Mouse (Mus musculus): ENCODE data around the gene Myo10. TPM values are rescaled to one million over a fixed set of nuclear protein-coding genes. Genes with fewer than 3 reads are reported as not detected.

Myo10 gene
- total RNA-seq, 1 experiment from 2014 or later: 0.38 TPM

GRCm38 (mm10) chr15:25736531-25736930, 114.2 kb downstream of the Myo10 start:
- no peak for ATAC-seq (replicated peaks; ENCODE audit: insufficient number of reproducible peaks, low FRiP score, low TSS enrichment, poor library complexity, severe bottlenecking)

- ATAC-seq (replicated peaks; ENCODE audit: insufficient number of reproducible peaks, low FRiP score, low TSS enrichment, poor library complexity, severe bottlenecking): no peak
These were observed 117.9 kb downstream of the Myo10 start for GRCm38 (mm10) chr15:25740271-25740670.

- ATAC-seq (replicated peaks; ENCODE audit: insufficient number of reproducible peaks, low FRiP score, low TSS enrichment, poor library complexity, severe bottlenecking): no peak
These were observed 119.9 kb downstream of the Myo10 start for GRCm38 (mm10) chr15:25742196-25742595.

- no peak for ATAC-seq (replicated peaks; ENCODE audit: insufficient number of reproducible peaks, low FRiP score, low TSS enrichment, poor library complexity, severe bottlenecking)
These were observed 129.2 kb downstream of the Myo10 start for GRCm38 (mm10) chr15:25751510-25751909.

- ATAC-seq (replicated peaks; ENCODE audit: insufficient number of reproducible peaks, low FRiP score, low TSS enrichment, poor library complexity, severe bottlenecking): no peak
These were observed 130.3 kb downstream of the Myo10 start for GRCm38 (mm10) chr15:25752597-25752996.

GRCm38 (mm10) chr15:25753003-25753402, 130.7 kb downstream of the Myo10 start:
- ATAC-seq (replicated peaks; ENCODE audit: insufficient number of reproducible peaks, low FRiP score, low TSS enrichment, poor library complexity, severe bottlenecking): no peak

- ATAC-seq (replicated peaks; ENCODE audit: insufficient number of reproducible peaks, low FRiP score, low TSS enrichment, poor library complexity, severe bottlenecking): no peak
These were observed 131.6 kb downstream of the Myo10 start for GRCm38 (mm10) chr15:25753878-25754277.

- no peak for ATAC-seq (replicated peaks; ENCODE audit: insufficient number of reproducible peaks, low FRiP score, low TSS enrichment, poor library complexity, severe bottlenecking)
These were observed 132.1 kb downstream of the Myo10 start for GRCm38 (mm10) chr15:25754342-25754951.

GRCm38 (mm10) chr15:25755536-25755935, 133.2 kb downstream of the Myo10 start:
- no peak for ATAC-seq (replicated peaks; ENCODE audit: insufficient number of reproducible peaks, low FRiP score, low TSS enrichment, poor library complexity, severe bottlenecking)

GRCm38 (mm10) chr15:25756072-25756471, 133.7 kb downstream of the Myo10 start:
- no peak for ATAC-seq (replicated peaks; ENCODE audit: insufficient number of reproducible peaks, low FRiP score, low TSS enrichment, poor library complexity, severe bottlenecking)

GRCm38 (mm10) chr15:25758037-25758436, 135.7 kb downstream of the Myo10 start:
- ATAC-seq (replicated peaks; ENCODE audit: insufficient number of reproducible peaks, low FRiP score, low TSS enrichment, poor library complexity, severe bottlenecking): no peak

GRCm38 (mm10) chr15:25758500-25759086, 136.3 kb downstream of the Myo10 start:
- ATAC-seq (replicated peaks; ENCODE audit: insufficient number of reproducible peaks, low FRiP score, low TSS enrichment, poor library complexity, severe bottlenecking): no peak

GRCm38 (mm10) chr15:25760304-25760703, 138.0 kb downstream of the Myo10 start:
- no peak for ATAC-seq (replicated peaks; ENCODE audit: insufficient number of reproducible peaks, low FRiP score, low TSS enrichment, poor library complexity, severe bottlenecking)

- ATAC-seq (replicated peaks; ENCODE audit: insufficient number of reproducible peaks, low FRiP score, low TSS enrichment, poor library complexity, severe bottlenecking): no peak
These were observed 138.7 kb downstream of the Myo10 start for GRCm38 (mm10) chr15:25761049-25761448.

- ATAC-seq (replicated peaks; ENCODE audit: insufficient number of reproducible peaks, low FRiP score, low TSS enrichment, poor library complexity, severe bottlenecking): no peak
These were observed 139.5 kb downstream of the Myo10 start for GRCm38 (mm10) chr15:25761800-25762211.

GRCm38 (mm10) chr15:25762306-25762705, 140.0 kb downstream of the Myo10 start:
- no peak for ATAC-seq (replicated peaks; ENCODE audit: insufficient number of reproducible peaks, low FRiP score, low TSS enrichment, poor library complexity, severe bottlenecking)

- no peak for ATAC-seq (replicated peaks; ENCODE audit: insufficient number of reproducible peaks, low FRiP score, low TSS enrichment, poor library complexity, severe bottlenecking)
These were observed 140.8 kb downstream of the Myo10 start for GRCm38 (mm10) chr15:25763106-25763505.

GRCm38 (mm10) chr15:25764653-25765352, 142.5 kb downstream of the Myo10 start:
- ATAC-seq (replicated peaks; ENCODE audit: insufficient number of reproducible peaks, low FRiP score, low TSS enrichment, poor library complexity, severe bottlenecking): no peak

GRCm38 (mm10) chr15:25767777-25768176, 145.5 kb downstream of the Myo10 start:
- no peak for ATAC-seq (replicated peaks; ENCODE audit: insufficient number of reproducible peaks, low FRiP score, low TSS enrichment, poor library complexity, severe bottlenecking)

All from monocyte, adult 5-6 weeks (primary cell).